Mouse (Mus musculus): ENCODE measurements at regions not wholly inside any gene's neighbourhood (a gene's known extent, or its start where the extent isn't known, plus 50 kb on each side); places are given as distances from the start of the nearest gene placed in this dataset.

- DNase-seq, result no peak
Observed at GRCm38 (mm10) chr2:144172100-144172770, 98.2 kb upstream of the Mgme1 start.

GRCm38 (mm10) chr2:144173358-144174106 lies 96.9 kb upstream of the Mgme1 start:
- DNase-seq, result no peak

GRCm38 (mm10) chr2:144174366-144175035 lies 96.0 kb upstream of the Mgme1 start:
- DNase-seq, result no peak

DNA sequence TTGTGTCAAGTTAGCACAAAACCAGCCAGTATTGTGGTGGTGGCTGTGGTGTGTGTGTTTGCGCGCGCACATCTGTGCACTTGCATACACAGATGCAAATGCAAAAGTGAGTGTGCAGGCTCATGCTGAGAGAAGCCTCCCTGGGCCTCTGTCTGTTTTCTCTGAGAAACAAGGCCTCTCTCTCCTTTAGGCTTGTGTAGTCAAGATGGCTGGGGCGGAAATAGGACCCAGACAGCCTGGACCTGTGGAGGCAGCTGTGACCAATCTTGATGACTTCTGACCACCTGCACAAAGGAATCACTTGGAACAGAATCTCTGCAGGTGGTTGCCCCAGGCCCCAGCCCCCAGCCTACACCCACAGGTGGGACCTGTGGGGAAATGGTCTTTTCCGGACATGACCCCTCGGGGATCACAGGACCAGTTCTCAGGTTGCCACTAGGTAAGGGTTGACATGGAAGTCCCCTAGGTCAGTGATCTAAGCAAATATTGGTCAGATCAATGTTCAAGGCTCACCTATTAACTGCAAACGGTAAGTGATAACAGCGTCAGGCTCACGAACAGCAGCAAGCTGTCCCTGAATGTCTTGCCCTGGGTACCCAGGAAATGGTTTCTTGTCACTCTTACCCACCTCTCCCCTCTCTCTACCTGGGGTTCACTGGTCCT lies 93.8 kb upstream of the Mgme1 start:
- no peak for DNase-seq

- no peak for DNase-seq
Observed at GRCm38 (mm10) chr2:144177268-144177667, 93.2 kb upstream of the Mgme1 start.

DNA sequence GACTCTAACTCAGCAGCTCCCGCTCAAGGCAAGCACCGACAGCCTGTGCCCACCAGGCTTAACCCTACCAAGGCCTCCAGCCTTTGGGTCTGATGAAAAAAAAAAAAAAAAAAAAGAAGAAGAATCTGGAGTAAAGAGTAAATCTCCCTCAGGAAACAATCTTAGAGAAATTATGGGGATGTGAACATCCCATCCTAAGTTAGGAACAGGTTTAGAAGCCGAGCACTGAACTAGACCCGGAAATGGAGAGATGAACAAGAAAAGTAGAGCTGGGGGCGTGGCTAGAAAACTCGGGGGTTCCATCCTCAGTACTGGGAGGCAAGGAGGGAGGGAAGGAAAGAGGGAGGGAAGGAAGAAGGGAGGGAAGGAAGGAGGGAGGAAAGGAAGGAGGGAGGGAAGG lies 92.5 kb upstream of the Mgme1 start:
- DNase-seq, result no peak

DNA sequence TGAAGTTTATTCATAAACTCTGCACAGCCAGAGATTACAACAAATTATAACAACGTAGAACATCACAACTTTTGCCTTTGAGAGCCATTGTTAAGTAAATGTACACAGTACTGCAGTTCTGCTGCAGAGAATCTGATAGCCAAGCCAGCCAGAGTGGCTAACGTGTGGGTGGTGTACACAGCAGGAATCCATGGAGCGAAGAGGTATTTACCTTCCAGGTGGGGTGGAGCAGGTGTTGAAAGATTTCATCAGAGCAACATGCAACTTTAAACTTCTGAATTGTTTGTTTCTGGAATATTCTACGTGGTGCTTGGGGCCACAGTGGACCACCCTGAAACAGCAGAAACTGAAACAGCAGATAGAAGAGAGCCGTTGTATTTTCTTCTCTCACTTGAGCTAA lies 88.4 kb upstream of the Mgme1 start:
- DNase-seq, result no peak

GRCm38 (mm10) chr2:144182542-144182941 lies 87.9 kb upstream of the Mgme1 start:
- no peak for DNase-seq

GRCm38 (mm10) chr2:144183371-144183944 lies 87.0 kb upstream of the Mgme1 start:
- no peak for DNase-seq

DNA sequence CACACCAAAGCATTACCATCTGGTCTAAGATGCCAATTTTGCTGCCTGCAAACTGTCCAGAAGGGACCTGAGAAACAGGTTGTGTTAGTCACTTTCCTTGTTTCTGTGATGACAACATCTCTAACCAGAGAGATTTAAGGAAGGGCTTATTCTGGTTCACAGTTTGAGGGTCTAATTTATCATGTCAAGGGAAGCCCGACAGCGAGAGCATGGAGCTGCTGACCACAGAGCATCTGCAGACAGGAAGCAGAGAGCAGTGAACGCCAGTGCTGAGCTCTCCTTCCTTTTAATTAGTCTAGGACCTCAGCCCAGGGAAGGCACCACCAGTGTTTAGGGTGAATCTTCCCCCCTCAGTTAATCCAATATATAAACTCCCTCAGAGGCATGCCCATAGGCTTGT lies 85.3 kb upstream of the Mgme1 start:
- no peak for DNase-seq

DNA sequence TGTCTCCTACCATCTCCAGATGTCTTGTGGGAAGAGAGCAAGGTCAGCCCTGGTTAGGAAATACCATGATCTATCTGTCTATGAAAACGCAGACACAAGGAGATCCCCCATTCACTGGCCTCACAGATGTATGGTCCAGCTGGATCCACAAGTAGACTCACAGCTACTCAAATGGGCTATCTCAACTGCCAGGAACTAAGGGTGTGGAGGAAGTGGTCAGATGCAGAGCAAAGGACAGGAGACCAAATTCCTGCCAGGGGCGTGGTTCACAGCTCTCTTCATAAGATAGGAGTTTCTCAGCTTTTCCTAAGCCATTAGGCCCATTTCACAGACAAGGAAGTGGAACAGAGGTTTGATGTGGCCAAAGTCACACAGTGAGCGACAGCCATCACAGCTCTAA lies 84.0 kb upstream of the Mgme1 start:
- DNase-seq, result no peak

GRCm38 (mm10) chr2:144188076-144188475 lies 82.4 kb upstream of the Mgme1 start:
- no peak for DNase-seq

DNA sequence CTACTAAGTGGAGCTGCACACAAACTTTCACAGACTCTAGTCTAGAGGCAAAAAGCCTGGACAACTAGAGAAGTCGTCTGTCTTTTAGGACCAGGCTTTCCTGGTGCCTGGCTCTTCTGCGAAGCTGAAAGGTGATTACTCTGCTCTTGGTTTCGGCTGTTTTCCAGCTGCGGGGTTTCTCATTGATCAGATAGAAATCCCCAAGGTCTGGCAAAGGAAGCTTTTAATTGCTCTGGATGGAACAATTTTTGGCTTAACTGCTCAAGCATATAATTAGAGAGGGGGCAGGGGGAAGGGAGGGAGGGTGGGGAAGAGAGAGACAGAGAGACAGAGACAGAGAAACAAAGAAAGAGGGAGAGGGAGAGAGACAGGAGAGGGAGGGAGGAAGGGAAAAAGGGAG lies 82.0 kb upstream of the Mgme1 start:
- DNase-seq, result no peak

- DNase-seq, result no peak
Observed at GRCm38 (mm10) chr2:144189756-144190155, 80.7 kb upstream of the Mgme1 start.

- no peak for DNase-seq
Observed at GRCm38 (mm10) chr2:144191018-144191417, 79.4 kb upstream of the Mgme1 start.

GRCm38 (mm10) chr2:144191707-144192106 lies 78.8 kb upstream of the Mgme1 start:
- no peak for DNase-seq

- DNase-seq, result no peak
Observed at GRCm38 (mm10) chr2:144192428-144192827, 78.0 kb upstream of the Mgme1 start.

DNA sequence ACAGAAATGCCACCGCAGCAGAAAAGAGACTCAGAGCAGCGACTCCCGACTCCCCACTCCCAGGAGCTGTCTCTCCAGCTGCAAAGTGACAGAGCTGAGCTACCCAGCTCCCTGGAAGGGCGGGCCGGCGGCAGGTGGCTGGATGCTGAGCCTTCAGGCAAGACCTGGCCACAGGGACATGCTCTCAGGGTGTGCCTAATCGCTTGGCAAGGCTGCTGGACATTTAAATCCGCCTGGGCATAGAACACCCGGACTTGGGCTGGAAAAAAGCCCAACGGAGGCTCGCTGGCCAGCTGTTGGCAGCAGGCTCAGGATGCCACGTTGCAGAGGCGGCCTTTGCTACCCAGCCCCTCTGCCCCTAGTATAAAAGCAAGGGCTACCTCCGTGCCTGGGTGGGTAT lies 74.6 kb upstream of the Mgme1 start:
- DNase-seq, result no peak

GRCm38 (mm10) chr2:144197139-144197538 lies 73.3 kb upstream of the Mgme1 start:
- DNase-seq, result peak in 1 of 2 experiments; percentile 51

GRCm38 (mm10) chr2:144198326-144199051 lies 72.0 kb upstream of the Mgme1 start:
- DNase-seq, result no peak
